Mouse (Mus musculus) urinary bladder, adult 18-20 months (tissue): ENCODE results near the gene Hoxb5.

Experiments used
- DNase-seq, 2 experiments: peaks; one replicate each; pipeline ENCODE4 v3.0.0; 2022; ENCODE audit warnings: low spot score in 2 of 2, mixed read lengths in 2 of 2

Hoxb5 gene

GRCm38 (mm10) chr11:96302381-96303150, 570 bp upstream of the Hoxb5 start:
- no peak for DNase-seq

- DNase-seq = peak in 1 of 2 experiments; percentile 25
Measured at GRCm38 (mm10) chr11:96304381-96305195, 1.5 kb downstream of the Hoxb5 start.

- DNase-seq = no peak
Measured at GRCm38 (mm10) chr11:96305505-96306182, 2.5 kb downstream of the Hoxb5 start.

GRCm38 (mm10) chr11:96306183-96306907, 3.2 kb downstream of the Hoxb5 start:
- DNase-seq = peak in 1 of 2 experiments; percentile 25

GRCm38 (mm10) chr11:96306908-96307269, 3.8 kb downstream of the Hoxb5 start:
- DNase-seq = no peak

GRCm38 (mm10) chr11:96308763-96309162, 5.6 kb downstream of the Hoxb5 start:
- DNase-seq = peak in 1 of 2 experiments; percentile 4

GRCm38 (mm10) chr11:96309288-96309687, 6.2 kb downstream of the Hoxb5 start:
- DNase-seq = peak in 1 of 2 experiments; percentile 13

GRCm38 (mm10) chr11:96310183-96310938, 7.2 kb downstream of the Hoxb5 start:
- peak in 1 of 2 experiments; percentile 17 for DNase-seq

GRCm38 (mm10) chr11:96311097-96311496, 8.0 kb downstream of the Hoxb5 start:
- peak in 1 of 2 experiments; percentile 41 for DNase-seq

- peak; percentile 56 to 58 for DNase-seq
Measured at GRCm38 (mm10) chr11:96311520-96312417, 8.6 kb downstream of the Hoxb5 start.

- no peak for DNase-seq
Measured at GRCm38 (mm10) chr11:96313134-96313533, 10.0 kb downstream of the Hoxb5 start.

- peak in 1 of 2 experiments; percentile 23 for DNase-seq
Measured at GRCm38 (mm10) chr11:96313806-96314428, 10.8 kb downstream of the Hoxb5 start.

- DNase-seq = peak in 1 of 2 experiments; percentile 53
Measured at GRCm38 (mm10) chr11:96314671-96315343, 11.7 kb downstream of the Hoxb5 start.

- DNase-seq = peak in 1 of 2 experiments; percentile 52
Measured at GRCm38 (mm10) chr11:96315344-96315681, 12.2 kb downstream of the Hoxb5 start.

- peak in 1 of 2 experiments; percentile 9 for DNase-seq
Measured at GRCm38 (mm10) chr11:96316696-96317607, 13.8 kb downstream of the Hoxb5 start.

- DNase-seq = peak in 1 of 2 experiments; percentile 35
Measured at GRCm38 (mm10) chr11:96317608-96318367, 14.7 kb downstream of the Hoxb5 start, which contains the start of gene Hoxb4. Gene Hoxb4, plus strand, starts transcription at chr11:96318267.
